Mouse (Mus musculus) heart, postnatal 0 days (tissue): ENCODE measurements around the gene Eif2ak4. TPM values are rescaled to one million over a fixed set of nuclear protein-coding genes. Genes with fewer than 3 reads are reported as not detected.

Source experiments
- ATAC-seq: fragments of 200-750 bp; cut with Nextera tagmentation; 2 replicates; pipeline ENCODE4 v1.8.0; 2017; ENCODE audit warnings: low read depth, moderate number of reproducible peaks, moderate library complexity; ENCODE audit not compliant: insufficient read depth
- DNase-seq: peaks from one replicate; pipeline ENCODE4 v3.0.0-alpha.2; 2016; ENCODE audit warnings: low spot score
- H3K27ac ChIP-seq: fragments of 300-500 bp; sonication (generic); 2 replicates; pipeline ENCODE4 v1.5.1; 2014; ENCODE audit warnings: low read depth, mild to moderate bottlenecking
- H3K27me3 ChIP-seq: fragments of 300-500 bp; sonication (generic); 2 replicates; pipeline ENCODE4 v1.6.1; 2014; ENCODE audit warnings: low read length, mixed read lengths; ENCODE audit not compliant: control insufficient read depth, insufficient read depth
- H3K36me3 ChIP-seq: fragments of 300-500 bp; sonication (generic); replicated peaks from 2 replicates; pipeline ENCODE4 v1.6.1; 2014; ENCODE audit warnings: low read length, mixed read lengths; ENCODE audit not compliant: control insufficient read depth, insufficient read depth
- H3K4me1 ChIP-seq: fragments of 300-500 bp; sonication (generic); 2 replicates; pipeline ENCODE4 v1.6.1; 2014; ENCODE audit warnings: antibody characterized with exemption; ENCODE audit not compliant: control insufficient read depth, insufficient read depth
- H3K4me2 ChIP-seq: fragments of 300-500 bp; sonication (generic); 2 replicates; pipeline ENCODE4 v1.6.1; 2014; ENCODE audit warnings: low read depth, mild to moderate bottlenecking, low read length, moderate library complexity
- H3K4me3 ChIP-seq: fragments of 300-500 bp; sonication (generic); 2 replicates; pipeline ENCODE4 v1.5.1; 2014; ENCODE audit warnings: low read depth, low read length
- H3K9ac ChIP-seq: fragments of 300-500 bp; sonication (generic); replicated peaks from 2 replicates; pipeline ENCODE4 v1.6.1; 2014; ENCODE audit warnings: low read depth, low read length, mixed read lengths
- H3K9me3 ChIP-seq: fragments of 300-500 bp; sonication (generic); replicated peaks from 2 replicates; pipeline ENCODE4 v1.6.1; 2016; ENCODE audit warnings: low read length; ENCODE audit not compliant: control insufficient read depth
- CTCF ChIP-seq: IDR thresholded peaks from 2 replicates; pipeline ENCODE4 v1.5.1; 2016; ENCODE audit warnings: antibody characterized with exemption, control low read depth, low read depth
- EP300 ChIP-seq: IDR thresholded peaks from 2 replicates; pipeline ENCODE4 v1.6.1; 2016; ENCODE audit warnings: antibody characterized with exemption, low read depth
- WGBS: fragments of 180-500 bp; shearing (Covaris S2); extraction: QIAGEN DNeasy Blood & Tissue Kit; methylation state at CpG from one replicate; pipeline ENCODE4 v1.1.7; 2014; 5-methylcytosine and 5-hydroxymethylcytosine counted together
- polyA plus RNA-seq: library from polyadenylated mRNA; unstranded; fragments of >200 nt; fragmentation: Nextera tagmentation; extraction: Ambion mirVana; gene quantifications from 2 replicates; pipeline ENCODE4 v1.2.1, GENCODE M21; 2015
- total RNA-seq: library from RNA; depleted of rRNA; stranded (reverse); fragments of >200 nt; gene quantifications from 2 replicates; pipeline ENCODE4 v1.2.3, GENCODE M21; 2014; ENCODE audit warnings: low replicate concordance; rRNA removed

Eif2ak4 gene
- total and polyA plus RNA-seq, 2 experiments from 2014 or later, result 3.0 to 12.1 TPM

- H3K9ac ChIP-seq, result no peak overlapping the region
- H3K27ac ChIP-seq, result peak overlapping the region; percentile 1; the same call in 1 of the 2 replicates
Measured at GRCm38 (mm10) chr2:118522265-118522664, 133.8 kb downstream of the Eif2ak4 start.

GRCm38 (mm10) chr2:118523163-118523730 is 134.8 kb downstream of the Eif2ak4 start:
- TF ChIP-seq CTCF, result no peak
- TF ChIP-seq EP300, result no peak
- no peaks in the 10 kb centered on the region for H3K9me3 ChIP-seq
- H3K4me3 ChIP-seq, result no peak overlapping the region
- H3K27me3 ChIP-seq, result no peaks in the 10 kb centered on the region
- DNase-seq (no peak), ATAC-seq (no peak)
- no peak overlapping the region for H3K9ac ChIP-seq
- no peak overlapping the region for H3K4me2 ChIP-seq
- peaks cover 30% of the 10 kb centered on the region for H3K4me1 ChIP-seq
- 30% methylated on average over 5 of the region's 5 CpGs for WGBS
- no peaks in the 10 kb centered on the region for H3K36me3 ChIP-seq
- H3K27ac ChIP-seq, result no peak overlapping the region

More at GRCm38 (mm10) chr2:118522265-118522664, 133.8 kb downstream of the Eif2ak4 start:
- Histone ChIP-seq H3K4me1 (peaks cover 30% of the 10 kb centered on the region), H3K9me3 (no peaks in the 10 kb centered on the region), H3K4me3 (no peak overlapping the region), H3K27me3 (no peaks in the 10 kb centered on the region), H3K4me2 (no peak overlapping the region), H3K36me3 (no peaks in the 10 kb centered on the region)
- 8% methylated on average over 2 of the region's 2 CpGs for WGBS
- DNase-seq, result peak; percentile 45
- no peak for TF ChIP-seq EP300
- no peak for TF ChIP-seq CTCF
- peak; percentile 33; the same call in 1 of the 2 replicates for ATAC-seq

- peaks cover 39% of the 10 kb centered on the region for H3K4me1 ChIP-seq
- DNase-seq (no peak), ATAC-seq (no peak)
- H3K27ac ChIP-seq, result no peak overlapping the region
- no peaks in the 10 kb centered on the region for H3K36me3 ChIP-seq
- WGBS, result 85% methylated on average over 3 of the region's 3 CpGs
- no peaks in the 10 kb centered on the region for H3K9me3 ChIP-seq
- H3K4me3 ChIP-seq, result no peak overlapping the region
- no peak for TF ChIP-seq CTCF
- no peak for TF ChIP-seq EP300
- H3K4me2 ChIP-seq, result no peak overlapping the region
- no peak overlapping the region for H3K9ac ChIP-seq
- no peaks in the 10 kb centered on the region for H3K27me3 ChIP-seq
Measured at GRCm38 (mm10) chr2:118524811-118525210, 136.4 kb downstream of the Eif2ak4 start.

Other genes with a start within 250 kb of the Eif2ak4 start
- not detected in 2 replicates for gene Fsip1, start 131.7 kb upstream of the Eif2ak4 start, total RNA-seq
- 0.05 and 0.11 TPM in 2 replicates for gene Fsip1, start 131.7 kb upstream of the Eif2ak4 start, polyA plus RNA-seq
- 0.27 and 1.2 TPM in 2 replicates for gene Gpr176, start 15.2 kb upstream of the Eif2ak4 start, total RNA-seq
- 0.31 and 0.40 TPM in 2 replicates for gene Gpr176, start 15.2 kb upstream of the Eif2ak4 start, polyA plus RNA-seq
- 123 and 141 TPM in 2 replicates for gene Srp14, start 91.1 kb downstream of the Eif2ak4 start, total RNA-seq
- 210 and 219 TPM in 2 replicates for gene Srp14, start 91.1 kb downstream of the Eif2ak4 start, polyA plus RNA-seq
- 12.7 and 14.5 TPM in 2 replicates for gene Bmf, start 161.1 kb downstream of the Eif2ak4 start, total RNA-seq
- gene Bmf, start 161.1 kb downstream of the Eif2ak4 start, polyA plus RNA-seq, result 1.5 and 1.6 TPM in 2 replicates
- 37.7 and 46.9 TPM in 2 replicates for gene Bub1b, start 209.6 kb downstream of the Eif2ak4 start, total RNA-seq
- gene Bub1b, start 209.6 kb downstream of the Eif2ak4 start, polyA plus RNA-seq, result 14.8 and 16.2 TPM in 2 replicates